Mouse (Mus musculus) kidney, postnatal 4 days (tissue): ENCODE measurements around the gene Dnajb4.
A peak's percentile ranks its signal among the peaks of the same experiment; 100 is the strongest.

ENCODE experiments used
- DNase-seq, 2 experiments: peaks; one replicate each; pipeline ENCODE4 v3.0.0; 2021; ENCODE audit warnings: mixed read lengths in 2 of 2

Dnajb4 gene

DNA sequence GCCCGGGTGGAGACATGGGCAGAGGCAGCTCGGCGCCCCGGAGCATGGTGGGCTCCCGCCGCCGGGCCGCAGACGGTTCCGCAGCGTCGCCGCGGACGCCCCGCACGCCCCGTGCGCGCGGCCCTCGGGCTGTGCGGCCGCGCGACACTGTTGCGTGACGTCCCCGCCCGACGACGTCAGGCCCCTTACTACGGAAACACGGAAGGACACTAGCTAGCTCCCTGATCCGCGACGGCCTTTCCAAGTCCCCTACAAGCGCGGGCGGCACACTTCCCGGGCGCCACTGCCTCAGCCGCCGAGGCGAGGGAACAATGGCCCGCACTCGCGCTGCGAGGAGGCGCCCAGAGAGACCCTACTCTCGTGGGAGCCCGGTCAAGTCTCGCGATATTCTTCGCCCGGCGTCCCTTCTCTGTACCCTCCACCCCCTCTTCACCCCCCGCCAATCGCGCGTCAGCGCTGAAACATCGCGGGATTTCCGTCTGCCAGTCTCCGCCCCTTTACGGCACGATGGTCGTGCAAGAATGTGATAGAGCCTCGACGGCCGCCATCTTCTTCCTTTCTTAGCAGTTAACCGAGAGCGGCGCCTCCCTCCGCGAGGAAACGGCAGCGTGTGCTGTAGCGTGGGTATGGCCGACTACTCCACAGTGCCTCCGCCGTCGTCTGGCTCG is at the start of gene Dnajb4, which contains the start of gene Fubp1:
TSS of gene Dnajb4 (minus strand) at position 336 of the 668 bp plus-strand sequence.
TSS of gene Fubp1 (plus strand) at position 456 of the 668 bp plus-strand sequence.
- peak; percentile 100 for DNase-seq

DNA sequence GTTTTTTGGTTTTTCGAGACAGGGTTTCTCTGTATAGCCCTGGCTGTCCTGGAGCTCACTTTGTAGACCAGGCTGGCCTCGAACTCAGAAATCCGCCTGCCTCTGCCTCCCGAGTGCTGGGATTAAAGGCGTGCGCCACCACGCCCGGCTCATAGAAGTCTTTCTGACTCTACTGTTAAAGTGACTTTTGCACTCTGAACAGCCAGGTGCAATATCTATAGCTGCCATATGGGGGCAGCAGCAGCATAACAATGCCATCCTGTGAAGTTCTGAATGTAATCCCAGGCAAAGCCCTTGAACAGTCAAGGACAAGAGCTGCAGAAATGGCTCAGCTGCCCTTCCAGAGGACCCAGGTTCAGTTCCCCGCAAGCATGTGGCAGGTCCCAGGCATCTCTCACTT is 49.3 kb upstream of the Dnajb4 start:
- peak; percentile 86 to 87 for DNase-seq

DNA sequence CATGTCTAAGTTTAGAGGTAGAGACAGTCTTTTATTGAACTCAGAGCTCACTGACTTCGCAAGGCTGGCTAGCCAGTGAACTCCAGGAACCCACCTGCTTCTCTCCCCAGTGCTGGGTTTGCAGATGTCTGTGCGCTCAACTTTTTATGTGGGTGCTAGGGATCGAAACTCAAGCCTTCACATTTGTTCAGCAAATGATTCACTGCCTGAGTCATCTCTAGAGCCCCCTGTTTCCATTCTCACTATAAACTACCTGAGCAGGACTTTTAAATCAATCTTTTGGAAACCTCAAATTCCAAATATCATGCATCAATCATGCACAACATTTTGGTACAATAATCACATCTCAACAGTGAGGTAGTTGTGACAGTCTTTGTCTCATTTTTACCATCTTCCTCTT is 47.4 kb upstream of the Dnajb4 start:
- DNase-seq: no peak

DNA sequence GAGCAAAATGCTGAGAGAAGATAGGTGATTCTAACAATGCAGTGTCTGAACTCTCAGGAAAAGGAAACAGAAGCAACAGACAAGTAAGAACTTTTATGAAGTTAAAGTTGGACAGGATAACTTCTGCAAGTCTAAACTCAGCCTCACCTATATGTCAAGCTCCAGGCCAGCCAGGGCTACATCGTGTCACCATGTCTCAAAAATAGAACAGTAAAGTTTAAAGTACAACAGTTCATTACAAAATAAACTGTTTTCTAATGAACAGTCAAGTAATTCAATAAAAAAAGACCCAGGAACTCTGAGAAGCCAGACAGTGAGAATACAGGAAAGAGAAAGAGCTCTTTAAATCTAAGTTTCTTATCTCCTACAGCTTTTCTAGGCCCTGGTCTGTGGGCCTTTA is 40.4 kb upstream of the Dnajb4 start:
- DNase-seq: no peak

DNA sequence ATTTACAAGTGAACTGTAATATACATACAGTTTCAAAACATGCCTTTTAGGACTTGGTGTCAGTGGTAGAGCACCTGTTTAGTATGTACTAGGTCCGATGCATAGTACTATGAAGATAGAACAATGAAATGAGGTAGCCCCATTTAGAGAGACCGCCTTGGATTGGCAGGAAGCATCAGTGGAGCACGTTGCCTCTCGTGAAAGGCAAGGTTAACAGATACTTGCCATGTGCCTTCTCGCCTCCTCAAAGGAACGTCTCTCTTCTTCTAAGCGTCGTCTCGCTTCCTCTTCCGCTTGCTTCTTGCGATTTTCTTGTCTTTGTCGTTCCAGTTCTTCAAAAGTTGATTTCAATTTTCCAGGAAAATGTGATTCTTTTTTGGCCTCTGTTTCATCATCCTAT is 37.6 kb upstream of the Dnajb4 start:
- DNase-seq: no peak

DNA sequence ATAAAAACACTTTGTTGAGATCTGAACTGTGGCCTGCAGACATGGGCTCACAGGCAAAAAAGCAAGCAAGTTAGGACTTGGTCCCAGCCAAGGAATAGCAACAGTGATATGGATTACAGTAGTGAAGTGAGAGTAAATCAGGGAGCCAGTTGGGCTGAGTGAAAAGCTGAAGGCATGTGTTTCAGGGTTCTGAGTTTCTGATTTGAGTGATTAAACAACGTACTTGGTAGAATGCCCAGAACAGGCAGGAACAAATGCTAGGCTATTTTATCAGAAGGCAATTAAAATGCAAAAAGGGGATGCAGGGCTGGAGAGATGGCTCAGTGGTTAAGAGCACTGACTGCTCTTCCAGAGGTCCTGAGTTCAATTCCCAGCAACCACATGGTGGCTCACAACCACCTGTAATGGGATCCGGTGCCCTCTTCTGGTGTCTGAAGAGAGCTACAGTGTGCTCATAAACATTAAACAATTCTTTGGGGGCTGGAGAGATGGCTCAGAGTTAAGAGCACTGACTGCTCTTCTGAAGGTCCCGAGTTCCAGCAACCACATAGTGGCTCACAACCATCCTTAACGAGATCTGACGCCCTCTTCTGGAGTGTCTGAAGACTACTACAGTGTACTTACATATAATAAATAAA is 35.3 kb upstream of the Dnajb4 start:
- DNase-seq: no peak

DNA sequence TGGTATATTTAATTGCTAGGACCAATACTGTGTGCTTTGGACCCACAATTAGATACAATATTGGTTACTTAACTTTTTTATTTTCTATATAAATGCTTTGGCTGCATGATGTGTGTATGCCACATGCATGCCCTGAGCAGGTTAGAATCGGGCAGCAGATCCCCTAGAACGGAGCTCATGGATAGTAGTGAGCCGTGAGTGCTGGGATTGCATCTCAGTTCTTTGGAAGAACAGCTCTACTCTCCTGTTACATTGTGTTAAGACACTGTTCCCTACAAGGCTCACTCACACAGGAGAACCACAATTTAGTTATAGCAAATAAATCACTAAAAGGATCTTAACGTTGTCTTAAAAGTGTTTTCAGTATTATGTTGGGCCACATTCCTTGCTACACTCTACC is 33.2 kb upstream of the Dnajb4 start:
- no peak for DNase-seq

DNA sequence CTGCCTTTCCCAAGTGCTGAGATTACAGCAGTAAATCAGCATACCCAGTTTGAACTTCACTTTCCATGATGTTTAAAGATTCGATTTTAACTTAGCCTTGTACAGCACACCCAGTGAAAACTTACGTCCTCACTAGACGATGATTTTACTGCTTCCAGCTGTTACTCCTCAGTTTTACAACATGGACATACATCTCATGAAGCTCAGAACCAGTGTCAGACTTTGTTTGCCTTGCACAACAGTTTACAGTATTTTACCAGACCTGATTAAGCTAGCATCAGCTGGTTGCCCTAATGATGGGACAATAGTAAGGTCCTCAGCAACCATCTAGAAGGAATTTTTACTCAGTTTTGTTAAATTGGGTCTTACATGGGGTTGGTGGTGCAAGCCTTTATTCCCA is 31.0 kb upstream of the Dnajb4 start:
- DNase-seq: no peak

DNA sequence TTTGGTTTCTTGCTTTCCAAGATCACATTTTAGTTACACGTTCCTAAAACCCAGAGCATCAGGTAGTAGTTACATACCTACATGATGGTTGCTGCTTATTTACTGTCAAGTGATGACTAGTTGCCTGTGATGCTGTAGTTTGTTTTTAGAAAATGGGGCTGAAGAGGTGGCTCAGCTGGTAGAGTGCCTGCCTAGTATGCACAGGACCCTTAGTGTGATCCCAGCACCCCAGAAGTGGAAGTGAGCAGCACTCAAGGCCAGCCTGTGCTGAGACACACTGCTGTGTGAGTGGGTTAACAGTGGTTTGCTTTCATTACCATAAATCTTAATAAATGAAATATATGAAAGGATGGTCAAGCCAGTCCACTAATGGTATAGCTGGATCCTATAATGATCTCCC is 29.5 kb upstream of the Dnajb4 start:
- DNase-seq: no peak

DNA sequence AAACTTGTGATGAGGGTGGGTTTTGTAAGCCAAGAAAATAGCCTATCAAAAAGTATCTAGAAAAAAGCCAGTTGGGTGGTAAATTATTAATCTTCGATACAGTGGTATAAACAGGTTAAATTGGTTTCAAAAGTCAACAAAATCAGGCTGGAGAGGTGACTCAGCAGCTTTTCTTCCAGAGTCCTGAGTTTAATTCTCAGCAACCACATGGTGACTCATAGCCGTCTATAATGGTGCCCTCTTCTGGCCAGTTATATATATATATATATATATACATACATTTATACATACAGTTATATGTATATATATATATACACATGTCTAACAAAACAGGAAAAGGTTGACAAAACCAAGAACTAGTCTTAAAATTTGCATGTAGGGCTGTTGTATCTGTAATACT is 28.7 kb upstream of the Dnajb4 start:
- no peak for DNase-seq

DNA sequence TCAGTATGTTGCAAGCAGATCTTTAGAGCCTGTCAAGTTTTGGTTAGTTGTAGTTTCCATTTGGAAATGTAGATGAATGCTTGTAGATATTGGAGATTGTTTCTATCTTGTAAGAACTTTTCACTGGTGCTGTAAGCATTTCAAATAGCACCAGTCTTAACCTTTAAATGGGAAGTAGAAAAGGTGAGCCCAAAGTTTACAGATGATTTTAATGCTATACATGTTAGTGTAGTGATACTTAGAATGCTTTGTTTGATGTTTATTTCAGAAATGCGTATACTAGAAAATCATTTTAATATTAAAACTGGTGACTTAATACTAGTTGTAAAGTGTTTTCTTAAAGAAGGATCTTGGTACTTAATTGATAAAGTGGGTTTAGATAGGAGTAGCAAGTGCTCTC is 25.7 kb upstream of the Dnajb4 start:
- DNase-seq: no peak

DNA sequence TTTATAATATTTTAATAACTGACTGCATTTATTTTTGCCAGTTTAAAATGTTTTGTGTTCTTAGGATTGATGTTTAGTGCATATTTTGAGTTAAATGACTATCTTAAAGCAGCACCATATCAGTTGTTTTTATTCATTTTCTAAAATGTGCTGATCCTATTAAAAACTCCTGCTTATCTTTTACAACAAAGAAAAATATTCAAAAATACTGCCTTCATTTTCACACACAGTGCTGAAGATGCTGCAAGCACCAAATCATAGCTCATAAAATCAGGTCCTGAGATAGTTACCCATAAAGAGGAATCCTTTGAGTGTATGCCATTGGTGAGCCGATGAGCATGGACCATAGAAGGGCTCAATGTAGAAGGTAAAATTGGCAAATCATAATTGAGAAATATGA is 25.1 kb upstream of the Dnajb4 start:
- no peak for DNase-seq

DNA sequence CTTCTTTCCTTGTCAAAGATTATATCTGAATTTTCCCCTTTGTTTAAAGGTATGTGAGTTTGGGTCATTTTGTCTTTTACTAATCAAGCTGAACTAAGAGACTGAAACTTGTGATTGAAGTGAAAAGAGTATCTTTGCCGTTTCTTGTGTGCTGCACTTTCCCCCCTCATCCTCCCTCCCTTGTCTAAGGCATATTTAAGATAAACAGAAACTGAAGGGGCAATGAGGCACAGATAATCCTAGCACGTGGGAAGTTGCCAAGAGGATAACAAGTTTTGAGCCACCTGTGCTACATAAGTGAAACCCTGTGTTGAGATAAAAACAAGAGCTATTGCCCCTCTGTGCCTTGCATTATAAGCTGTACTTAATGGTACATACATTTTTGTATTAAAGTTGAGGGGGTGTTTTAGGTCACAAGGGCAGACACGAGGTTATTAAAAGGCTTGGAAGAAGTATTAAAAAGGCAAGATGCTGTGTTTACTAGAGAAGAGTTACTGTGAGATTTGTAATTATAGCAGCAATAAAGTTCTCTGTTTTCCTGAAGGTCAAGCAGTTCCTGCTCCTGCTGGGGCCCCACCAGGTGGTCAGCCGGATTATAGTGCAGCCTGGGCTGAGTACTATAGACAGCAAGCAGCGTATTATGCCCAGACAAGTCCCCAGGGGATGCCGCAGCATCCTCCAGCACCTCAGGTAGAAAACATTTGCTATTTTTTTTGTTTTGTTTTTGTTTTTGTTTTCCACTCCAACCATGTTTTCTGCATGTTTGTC is 21.4 kb upstream of the Dnajb4 start:
- no peak for DNase-seq

DNA sequence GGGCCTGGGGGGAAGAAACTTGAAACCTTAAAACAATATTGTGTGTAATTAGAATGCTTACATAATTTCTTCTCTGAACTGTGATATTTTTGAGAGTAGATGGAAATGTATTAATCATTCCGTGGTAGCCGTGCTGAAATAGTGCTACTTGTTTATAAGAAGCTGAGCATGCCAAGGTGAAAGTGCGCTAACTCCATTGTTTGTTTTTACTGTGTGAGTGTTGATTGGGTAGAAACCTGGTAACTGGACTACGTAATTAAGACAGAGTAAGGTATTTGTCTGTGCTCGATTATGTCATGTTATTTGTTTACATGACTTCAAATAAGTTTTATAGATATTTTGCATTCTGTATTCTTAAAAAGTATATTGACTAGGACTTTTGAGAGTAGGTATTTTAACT is 19.2 kb upstream of the Dnajb4 start:
- DNase-seq: no peak

DNA sequence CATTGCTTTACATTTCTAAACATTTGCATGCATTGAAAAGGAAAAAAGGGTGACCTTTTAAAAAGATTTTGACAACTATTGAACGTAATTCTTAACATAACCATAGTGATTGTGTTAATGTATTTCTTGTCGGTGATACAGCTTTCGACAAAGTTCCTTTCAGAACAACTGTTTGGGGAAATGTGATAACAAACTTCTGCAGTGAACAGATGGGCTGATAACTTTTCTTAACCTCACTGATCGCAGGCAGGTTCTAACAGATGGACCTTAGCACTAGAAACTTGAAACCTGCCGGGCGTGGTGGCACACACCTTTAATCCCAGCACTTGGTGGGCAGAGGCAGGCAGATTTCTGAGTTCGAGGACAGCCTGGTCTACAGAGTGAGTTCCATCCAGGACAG is 18.7 kb upstream of the Dnajb4 start:
- DNase-seq: no peak

DNA sequence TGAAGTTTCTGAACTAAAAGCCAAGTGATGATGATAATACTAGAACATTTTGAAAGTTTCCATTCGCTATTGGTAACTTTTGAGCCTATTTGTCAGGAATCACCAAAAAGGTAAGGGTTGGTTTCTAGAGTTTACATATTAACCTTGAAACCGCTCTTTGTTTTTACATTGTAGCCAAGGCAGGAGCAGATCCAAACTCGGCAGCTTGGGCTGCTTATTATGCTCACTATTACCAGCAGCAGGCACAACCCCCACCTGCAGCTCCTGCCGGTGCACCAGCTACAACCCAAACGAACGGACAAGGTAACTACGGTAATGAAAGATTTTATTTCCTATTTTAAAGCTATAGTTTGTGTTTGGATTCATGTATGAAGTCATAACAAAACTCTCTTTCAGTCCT is 15.8 kb upstream of the Dnajb4 start:
- DNase-seq: no peak

DNA sequence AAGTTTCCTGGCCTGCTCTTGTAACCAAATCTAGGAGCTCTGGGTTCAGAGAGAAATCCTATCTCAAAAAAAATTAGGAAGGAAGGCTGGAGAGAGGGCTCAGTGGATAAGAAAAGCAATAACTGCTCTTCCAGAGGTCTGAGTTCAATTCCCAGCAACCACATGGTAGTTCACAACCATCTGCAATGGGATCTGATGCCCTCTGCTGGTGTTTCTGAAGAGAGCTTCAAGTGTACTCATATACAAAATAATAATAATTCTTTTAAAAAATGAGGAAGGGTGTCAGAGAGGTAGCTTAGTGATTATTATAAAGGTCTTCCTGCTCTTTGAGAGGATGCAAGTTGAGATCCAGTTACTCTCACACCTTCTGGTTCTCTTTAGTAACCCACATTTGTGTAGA is 14.8 kb upstream of the Dnajb4 start:
- no peak for DNase-seq

DNA sequence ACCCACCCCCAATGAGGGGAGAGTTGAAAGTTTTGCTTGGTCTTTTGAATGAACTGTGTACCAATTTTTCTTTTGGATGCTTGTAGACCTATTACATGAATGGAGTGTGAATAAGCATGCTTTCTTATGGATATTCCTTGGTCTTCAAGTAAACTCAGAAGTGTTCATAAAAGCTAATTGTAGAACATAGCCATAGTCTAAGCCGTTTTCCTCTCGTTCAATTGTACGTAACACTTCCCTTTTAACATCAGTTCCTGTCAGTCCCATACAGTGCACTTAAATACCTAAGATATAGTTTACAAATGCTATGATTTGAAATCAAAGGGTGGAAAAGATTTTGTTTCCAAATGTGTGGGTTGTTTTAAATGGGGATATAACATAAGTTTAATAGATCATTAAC is 3.3 kb upstream of the Dnajb4 start:
- no peak for DNase-seq

DNA sequence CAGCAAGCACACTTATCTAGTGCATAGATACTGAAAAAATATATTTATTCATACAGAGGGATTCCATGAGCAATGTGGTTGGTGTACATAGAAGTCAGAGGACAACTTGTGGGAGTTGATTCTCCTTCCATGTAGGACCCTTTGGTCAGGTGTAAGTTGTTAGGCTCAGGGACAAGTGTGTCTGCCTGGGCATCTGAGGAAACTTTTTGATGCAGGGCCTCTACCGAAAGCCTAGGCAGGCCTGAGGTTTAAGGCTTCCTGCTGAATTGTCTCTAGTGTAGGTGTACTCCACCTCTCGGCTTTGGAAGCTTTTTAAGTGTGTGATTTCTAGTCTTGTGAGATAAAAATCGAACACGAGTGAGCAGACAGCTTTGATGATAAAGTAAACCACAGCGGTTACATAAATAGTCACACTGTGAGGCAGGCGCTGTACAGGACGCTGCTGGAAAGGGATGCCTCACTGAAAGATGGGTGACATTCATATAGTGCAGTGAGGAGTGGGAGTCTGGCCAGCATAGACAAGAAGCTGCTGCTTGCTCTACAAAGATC is 1.7 kb upstream of the Dnajb4 start:
- DNase-seq: no peak

DNA sequence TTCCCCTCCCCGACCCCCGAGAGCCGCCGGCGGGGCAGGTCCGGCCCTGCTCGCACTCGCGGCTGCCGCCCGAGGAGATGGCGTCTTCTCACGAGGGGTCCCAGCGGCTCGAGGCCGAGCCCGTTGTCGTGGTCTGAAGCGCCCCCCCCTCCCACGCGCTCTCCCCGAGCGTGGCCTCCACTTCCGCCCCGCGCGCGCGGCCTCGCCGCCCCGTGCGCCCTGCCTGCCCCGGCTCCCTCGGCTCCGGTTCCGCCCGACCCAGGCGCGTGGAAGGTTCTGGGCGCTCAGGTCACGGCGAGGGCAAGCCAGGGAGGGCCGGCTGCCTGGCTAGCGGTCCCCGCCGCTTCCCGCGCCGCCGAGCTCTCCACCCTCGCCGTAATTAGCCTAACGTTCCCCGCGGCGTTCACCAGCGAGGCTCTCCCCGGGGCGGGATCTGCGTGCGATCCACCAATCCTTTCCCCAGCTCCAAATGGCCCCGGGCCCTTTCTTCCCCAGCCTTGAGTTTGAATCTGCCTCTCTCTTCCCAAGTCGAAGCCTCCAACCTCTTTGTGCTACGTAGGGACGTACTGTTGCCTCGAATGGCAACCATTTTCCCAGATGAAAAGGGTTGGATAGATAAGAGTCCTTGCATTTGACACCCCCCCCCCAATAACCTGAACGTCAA is 758 bp upstream of the Dnajb4 start:
- DNase-seq: peak; percentile 73 to 86

DNA sequence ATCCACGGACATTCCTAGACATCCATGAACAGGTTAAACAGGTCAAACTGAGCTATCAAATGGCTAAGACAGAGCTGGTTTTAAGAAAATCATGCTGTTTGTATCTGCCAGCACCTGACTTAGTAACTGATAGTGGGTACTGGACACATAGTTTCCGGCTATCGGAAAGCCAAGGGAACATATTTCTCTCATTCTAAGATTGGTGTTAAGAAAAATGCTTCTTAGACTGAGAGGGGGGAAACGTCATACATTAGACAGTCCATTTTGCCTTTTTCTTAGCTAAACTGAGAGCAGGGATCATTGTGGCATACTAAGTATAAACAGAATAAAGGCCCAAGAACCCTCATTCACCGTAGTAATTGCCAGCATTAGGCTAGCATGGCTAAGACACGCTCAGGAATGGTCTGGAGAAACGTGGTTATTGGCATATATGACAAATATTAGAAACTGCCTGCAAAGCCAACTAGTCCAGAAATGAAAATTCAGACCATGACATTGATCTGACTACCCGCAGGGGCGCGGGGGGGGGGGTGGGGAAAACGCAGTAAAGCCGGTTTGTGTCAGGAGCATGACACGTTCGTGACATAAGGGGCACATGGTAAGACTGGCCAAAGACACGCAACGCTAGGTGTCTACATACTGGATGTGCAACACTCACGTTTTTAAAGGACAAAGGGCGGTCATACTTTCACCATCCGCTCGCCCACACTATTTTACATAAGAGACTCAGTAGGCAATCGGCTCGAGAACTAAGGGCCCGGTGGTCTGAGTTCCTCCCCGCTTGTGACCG is 730 bp downstream of the Dnajb4 start:
- no peak for DNase-seq

DNA sequence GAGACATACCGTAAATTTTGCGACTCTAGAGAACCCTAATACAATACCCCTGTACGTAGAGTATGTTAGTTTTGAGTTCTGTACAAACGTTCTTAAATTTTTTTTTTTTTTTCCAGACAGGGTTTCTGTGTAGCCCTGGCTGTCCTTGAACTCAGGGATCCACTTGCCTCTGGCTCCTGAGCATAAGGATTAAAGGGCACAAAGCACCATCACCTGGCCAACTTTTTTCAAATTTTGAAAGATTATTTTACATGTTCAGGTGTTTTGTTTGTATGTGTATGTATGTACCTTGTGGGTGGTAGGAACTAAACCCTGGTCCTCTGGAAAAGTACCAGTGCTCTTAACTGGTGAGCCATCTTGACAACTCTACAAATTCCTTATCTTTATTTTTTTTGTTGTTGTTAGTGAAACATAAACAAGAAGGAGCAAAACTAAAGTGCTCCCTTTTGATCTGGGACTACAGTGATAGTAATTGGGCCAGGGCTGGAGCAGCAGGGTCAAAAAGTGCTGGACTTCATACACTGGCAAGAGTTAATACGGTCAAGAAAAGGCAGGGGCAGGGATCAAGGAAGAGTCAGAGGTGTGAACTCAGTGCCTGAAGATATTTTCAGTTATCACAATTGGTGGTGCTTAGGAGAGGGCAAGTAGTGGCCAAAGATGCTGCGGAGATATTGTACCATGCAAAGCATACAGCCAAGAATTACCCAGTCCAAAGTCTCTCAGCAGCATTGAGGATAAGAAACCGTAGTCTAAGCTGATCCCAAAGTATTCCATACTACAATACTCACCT is 1.8 kb downstream of the Dnajb4 start:
- no peak for DNase-seq
